Mouse (Mus musculus) erythroblast, embryonic 14.5 days (primary cell): ENCODE measurements around the gene Dtnb. TPM values are rescaled to one million over a fixed set of nuclear protein-coding genes. Genes with fewer than 3 reads are reported as not detected.
"Not testable (repeated sequence)": the region's sequence is repeated elsewhere in the genome, so short reads cannot be mapped to it uniquely, and the experiment has no call there.

Source experiments
- H3K27me3 ChIP-seq: 2 replicates; pipeline ENCODE4 v1.6.1; 2012; ENCODE audit warnings: inconsistent platforms; ENCODE audit not compliant: control insufficient read depth
- H3K36me3 ChIP-seq: 2 replicates; pipeline ENCODE4 v1.6.1; 2012; ENCODE audit warnings: mild to moderate bottlenecking, inconsistent platforms; ENCODE audit not compliant: control insufficient read depth
- H3K4me1 ChIP-seq: 2 replicates; pipeline ENCODE4 v1.6.1; 2012; ENCODE audit warnings: inconsistent platforms; ENCODE audit not compliant: control insufficient read depth
- H3K4me3 ChIP-seq: replicated peaks from 2 replicates; pipeline ENCODE3; 2012; ENCODE audit warnings: moderate library complexity, mild to moderate bottlenecking, inconsistent platforms
- H3K9me3 ChIP-seq: 2 replicates; pipeline ENCODE4 v1.6.1; 2012; ENCODE audit warnings: low read length, inconsistent platforms, mixed read lengths; ENCODE audit not compliant: control insufficient read depth
- GATA1 ChIP-seq: IDR thresholded peaks from 2 replicates; pipeline ENCODE4 v1.6.1; 2012; ENCODE audit warnings: low read length, inconsistent platforms, mixed read lengths
- TAL1 ChIP-seq: IDR thresholded peaks from 3 replicates; pipeline ENCODE4 v1.6.1; 2012; ENCODE audit warnings: low read length, inconsistent platforms, mixed read lengths
- polyA plus RNA-seq: library from polyadenylated mRNA; stranded (reverse); fragments of >175 nt; gene quantifications from 2 replicates; pipeline ENCODE4 v1.2.3, GENCODE M21; 2012

Dtnb gene
- 33.4 and 39.8 TPM in 2 replicates for polyA plus RNA-seq

- Histone ChIP-seq H3K4me1 (peaks cover 34% of the 10 kb centered on the region), H3K36me3 (peaks cover 10% of the 10 kb centered on the region), H3K9me3 (no peaks in the 10 kb centered on the region), H3K4me3 (peak within 1 kb of the TSS; percentile 77), H3K27me3 (no peaks in the 10 kb centered on the region)
- no peak for TF ChIP-seq TAL1
- no peak for TF ChIP-seq GATA1
Observed at GRCm38 (mm10) chr12:3571787-3572580, at the start of gene Dtnb. Gene Dtnb, plus strand, starts transcription at chr12:3572381.

- no peak overlapping the region for H3K4me3 ChIP-seq
- TF ChIP-seq GATA1 (no peak), TAL1 (no peak)
- H3K36me3 ChIP-seq = no peaks in the 10 kb centered on the region
- no peaks in the 10 kb centered on the region for H3K9me3 ChIP-seq
- no peaks in the 10 kb centered on the region for H3K4me1 ChIP-seq
- H3K27me3 ChIP-seq = no peaks in the 10 kb centered on the region
Observed at GRCm38 (mm10) chr12:3525536-3525935, 46.6 kb upstream of the Dtnb start.

- H3K4me1 ChIP-seq, H3K4me3 ChIP-seq, H3K9me3 ChIP-seq, H3K27me3 ChIP-seq, H3K36me3 ChIP-seq: not testable (repeated sequence)
Observed at GRCm38 (mm10) chr12:3535446-3535845, 36.7 kb upstream of the Dtnb start.

- H3K4me1 ChIP-seq = no peaks in the 10 kb centered on the region
- H3K27me3 ChIP-seq = no peaks in the 10 kb centered on the region
- no peaks in the 10 kb centered on the region for H3K36me3 ChIP-seq
- no peak for TF ChIP-seq GATA1
- no peak for TF ChIP-seq TAL1
- H3K4me3 ChIP-seq = no peak overlapping the region
- peaks cover 2% of the 10 kb centered on the region; the same call in 1 of the 2 replicates for H3K9me3 ChIP-seq
Observed at GRCm38 (mm10) chr12:3537616-3538015, 34.6 kb upstream of the Dtnb start.

GRCm38 (mm10) chr12:3538036-3538435 lies 34.1 kb upstream of the Dtnb start:
- Histone ChIP-seq H3K36me3 (no peaks in the 10 kb centered on the region), H3K27me3 (no peaks in the 10 kb centered on the region), H3K9me3 (peaks cover 2% of the 10 kb centered on the region; the same call in 1 of the 2 replicates), H3K4me1 (no peaks in the 10 kb centered on the region), H3K4me3 (no peak overlapping the region)
- TF ChIP-seq TAL1 = no peak
- no peak for TF ChIP-seq GATA1

- Histone ChIP-seq H3K4me1 (no peaks in the 10 kb centered on the region), H3K36me3 (no peaks in the 10 kb centered on the region), H3K4me3 (no peak overlapping the region), H3K9me3 (peaks cover 2% of the 10 kb centered on the region; the same call in 1 of the 2 replicates), H3K27me3 (no peaks in the 10 kb centered on the region)
- TF ChIP-seq GATA1 (no peak), TAL1 (no peak)
Observed at GRCm38 (mm10) chr12:3539605-3540004, 32.6 kb upstream of the Dtnb start.

- no peaks in the 10 kb centered on the region for H3K4me1 ChIP-seq
- no peak overlapping the region for H3K4me3 ChIP-seq
- TF ChIP-seq GATA1 (no peak), TAL1 (no peak)
- no peaks in the 10 kb centered on the region for H3K36me3 ChIP-seq
- H3K27me3 ChIP-seq = no peaks in the 10 kb centered on the region
- H3K9me3 ChIP-seq = no peaks in the 10 kb centered on the region; the same call in 1 of the 2 replicates
Observed at GRCm38 (mm10) chr12:3540871-3541270, 31.3 kb upstream of the Dtnb start.

GRCm38 (mm10) chr12:3545451-3545850 lies 26.7 kb upstream of the Dtnb start:
- TF ChIP-seq TAL1 (no peak), GATA1 (no peak)
- Histone ChIP-seq H3K36me3 (no peaks in the 10 kb centered on the region), H3K9me3 (no peaks in the 10 kb centered on the region), H3K27me3 (no peaks in the 10 kb centered on the region), H3K4me1 (no peaks in the 10 kb centered on the region), H3K4me3 (no peak overlapping the region)

GRCm38 (mm10) chr12:3546121-3546658 lies 26.0 kb upstream of the Dtnb start:
- H3K36me3 ChIP-seq = no peaks in the 10 kb centered on the region
- no peaks in the 10 kb centered on the region for H3K9me3 ChIP-seq
- no peaks in the 10 kb centered on the region for H3K4me1 ChIP-seq
- TF ChIP-seq GATA1 (no peak), TAL1 (no peak)
- H3K27me3 ChIP-seq = no peaks in the 10 kb centered on the region
- no peak overlapping the region for H3K4me3 ChIP-seq
